Mouse (Mus musculus) MEL (cell line): ENCODE measurements around the gene Dpy19l3. TPM values are rescaled to one million over a fixed set of nuclear protein-coding genes. Genes with fewer than 3 reads are reported as not detected.

Source experiments
- DNase-seq: peaks from one replicate; pipeline ENCODE4 v3.0.0; 2011; ENCODE audit warnings: low read depth, low spot score
- H3K27ac ChIP-seq: 2 replicates; pipeline ENCODE4 v1.5.1; 2012; ENCODE audit warnings: low read depth, mild to moderate bottlenecking, control low read depth, low read length, moderate library complexity; ENCODE audit not compliant: control insufficient read depth
- H3K27me3 ChIP-seq, 2 experiments: fragments of 150-350 bp in 1 of 2; sonication (generic) in 1 of 2; 2 replicates each; pipeline ENCODE4 v1.6.1; 2012; ENCODE audit warnings: low read length in 2 of 2, mild to moderate bottlenecking in 2 of 2, improper control_type of control experiment in 1 of 2, moderate library complexity in 1 of 2; ENCODE audit not compliant: insufficient read depth in 2 of 2, control insufficient read depth in 1 of 2
- H3K36me3 ChIP-seq, 2 experiments: 2 replicates each; pipeline ENCODE4 v1.6.1; 2012 to 2014; ENCODE audit warnings: low read length in 2 of 2, improper control_type of control experiment in 1 of 2, inconsistent platforms in 1 of 2, mild to moderate bottlenecking in 1 of 2; ENCODE audit not compliant: insufficient read depth in 2 of 2, control insufficient read depth in 1 of 2
- H3K4me1 ChIP-seq, 2 experiments: fragments of 150-350 bp in 1 of 2; sonication (generic) in 1 of 2; 2 replicates each; pipeline ENCODE4 v1.6.1; 2012; ENCODE audit warnings: low read length in 2 of 2, improper control_type of control experiment in 1 of 2, mild to moderate bottlenecking in 1 of 2; ENCODE audit not compliant: insufficient read depth in 2 of 2, control insufficient read depth in 1 of 2
- H3K4me3 ChIP-seq, 2 experiments: fragments of 150-350 bp in 1 of 2; sonication (generic) in 1 of 2; 2 replicates each; pipeline ENCODE4 v1.5.1; 2012; ENCODE audit warnings: low read depth in 2 of 2, low read length in 2 of 2, mild to moderate bottlenecking in 2 of 2, moderate library complexity in 2 of 2, control low read depth in 1 of 2, improper control_type of control experiment in 1 of 2; ENCODE audit not compliant: control insufficient read depth in 1 of 2, insufficient read depth in 1 of 2
- H3K79me2 ChIP-seq: 2 replicates; pipeline ENCODE4 v1.6.1; 2012; ENCODE audit warnings: mild to moderate bottlenecking, low read length, moderate library complexity; ENCODE audit not compliant: control insufficient read depth, poor library complexity, insufficient read depth
- H3K9ac ChIP-seq: 2 replicates; pipeline ENCODE4 v1.6.1; 2012; ENCODE audit warnings: low read depth, mild to moderate bottlenecking, control low read depth, low read length, moderate library complexity; ENCODE audit not compliant: control insufficient read depth, poor library complexity, severe bottlenecking
- H3K9me3 ChIP-seq: fragments of 150-350 bp; sonication (generic); replicated peaks from 2 replicates; pipeline ENCODE4 v1.6.1; 2012; ENCODE audit warnings: mild to moderate bottlenecking, low read length, improper control_type of control experiment, moderate library complexity; ENCODE audit not compliant: insufficient read depth
- BHLHE40 ChIP-seq: IDR thresholded peaks from 2 replicates; pipeline ENCODE4 v1.6.1; 2012; ENCODE audit warnings: low read depth, mild to moderate bottlenecking, inconsistent platforms, low read length, improper control_type of control experiment, borderline replicate concordance
- ELF1 ChIP-seq: IDR thresholded peaks from 2 replicates; pipeline ENCODE4 v1.6.1; 2014; ENCODE audit warnings: low read depth, mild to moderate bottlenecking, inconsistent platforms, low read length, improper control_type of control experiment, moderate library complexity
- EP300 ChIP-seq, 2 experiments: IDR thresholded peaks; 2 replicates each; pipeline ENCODE4 v1.6.1; 2011; ENCODE audit warnings: improper control_type of control experiment in 2 of 2, low read length in 2 of 2, low read depth in 1 of 2, mild to moderate bottlenecking in 1 of 2
- ETS1 ChIP-seq: IDR thresholded peaks from 2 replicates; pipeline ENCODE4 v1.6.1; 2012; ENCODE audit warnings: low read depth, mild to moderate bottlenecking, inconsistent platforms, low read length, improper control_type of control experiment, moderate library complexity
- GABPA ChIP-seq: IDR thresholded peaks from 2 replicates; pipeline ENCODE4 v1.6.1; 2012; ENCODE audit warnings: low read depth, mild to moderate bottlenecking, inconsistent platforms, low read length, improper control_type of control experiment, moderate library complexity
- GATA1 ChIP-seq: IDR thresholded peaks from 2 replicates; pipeline ENCODE4 v1.6.1; 2011; ENCODE audit warnings: low read depth, low read length, improper control_type of control experiment
- HCFC1 ChIP-seq: IDR thresholded peaks from 2 replicates; pipeline ENCODE4 v1.6.1; 2012; ENCODE audit warnings: low read depth, mild to moderate bottlenecking, inconsistent platforms, low read length, improper control_type of control experiment, moderate library complexity
- JUND ChIP-seq: IDR thresholded peaks from 2 replicates; pipeline ENCODE4 v1.6.1; 2011; ENCODE audit warnings: low read depth, mild to moderate bottlenecking, improper control_type of control experiment, low read length
- KAT2A ChIP-seq: conservative IDR thresholded peaks from 2 replicates; pipeline ENCODE4 v1.6.1; 2012; ENCODE audit warnings: low read depth, low read length, improper control_type of control experiment, inconsistent platforms
- MAFK ChIP-seq: IDR thresholded peaks from 2 replicates; pipeline ENCODE4 v1.6.1; 2011; ENCODE audit warnings: low read depth, mild to moderate bottlenecking, low read length, improper control_type of control experiment, borderline replicate concordance
- MAZ ChIP-seq: IDR thresholded peaks from 2 replicates; pipeline ENCODE4 v1.6.1; 2012; ENCODE audit warnings: low read depth, mild to moderate bottlenecking, inconsistent platforms, low read length, improper control_type of control experiment
- MEF2A ChIP-seq: IDR thresholded peaks from 2 replicates; pipeline ENCODE4 v1.6.1; 2014; ENCODE audit warnings: low read depth, mild to moderate bottlenecking, inconsistent platforms, low read length, improper control_type of control experiment; ENCODE audit not compliant: poor library complexity, insufficient replicate concordance, severe bottlenecking; ENCODE audit errors: extremely low read depth
- MYB ChIP-seq: IDR thresholded peaks from 2 replicates; pipeline ENCODE4 v1.6.1; 2011; ENCODE audit warnings: mild to moderate bottlenecking, low read depth, low read length, improper control_type of control experiment
- MYC ChIP-seq: IDR thresholded peaks from 2 replicates; pipeline ENCODE4 v1.6.1; 2011; ENCODE audit warnings: low read depth, mild to moderate bottlenecking, low read length, improper control_type of control experiment, moderate library complexity
- NELFE ChIP-seq: IDR thresholded peaks from 2 replicates; pipeline ENCODE4 v1.6.1; 2011; ENCODE audit warnings: low read depth, low read length, improper control_type of control experiment
- POLR2AphosphoS2 ChIP-seq: IDR thresholded peaks from 2 replicates; pipeline ENCODE4 v1.6.1; 2011; ENCODE audit warnings: low read length, improper control_type of control experiment
- POLR2AphosphoS5 ChIP-seq: IDR thresholded peaks from 2 replicates; pipeline ENCODE4 v1.6.1; 2012; ENCODE audit warnings: low read depth, borderline replicate concordance, mild to moderate bottlenecking, inconsistent platforms, low read length, moderate library complexity, mixed read lengths
- RAD21 ChIP-seq: IDR thresholded peaks from 2 replicates; pipeline ENCODE4 v1.6.1; 2011; ENCODE audit warnings: mild to moderate bottlenecking, low read depth, low read length, improper control_type of control experiment
- RCOR1 ChIP-seq: IDR thresholded peaks from 2 replicates; pipeline ENCODE4 v1.6.1; 2012; ENCODE audit warnings: low read depth, mild to moderate bottlenecking, inconsistent platforms, low read length, improper control_type of control experiment
- SIN3A ChIP-seq: IDR thresholded peaks from 2 replicates; pipeline ENCODE4 v1.6.1; 2012; ENCODE audit warnings: low read length, improper control_type of control experiment, inconsistent platforms
- SMC3 ChIP-seq: IDR thresholded peaks from 2 replicates; pipeline ENCODE4 v1.6.1; 2011; ENCODE audit warnings: low read depth, low read length, improper control_type of control experiment
- TAL1 ChIP-seq: IDR thresholded peaks from 2 replicates; pipeline ENCODE4 v1.6.1; 2012; ENCODE audit warnings: mild to moderate bottlenecking, inconsistent platforms, low read length, moderate library complexity, mixed read lengths
- UBTF ChIP-seq: IDR thresholded peaks from 2 replicates; pipeline ENCODE4 v1.6.1; 2012; ENCODE audit warnings: low read depth, mild to moderate bottlenecking, inconsistent platforms, low read length, improper control_type of control experiment, moderate library complexity, borderline replicate concordance; ENCODE audit not compliant: insufficient read depth
- ZKSCAN1 ChIP-seq: IDR thresholded peaks from 2 replicates; pipeline ENCODE4 v1.6.1; 2012; ENCODE audit warnings: low read depth, mild to moderate bottlenecking, inconsistent platforms, low read length, improper control_type of control experiment, moderate library complexity
- ZMIZ1 ChIP-seq: IDR thresholded peaks from 2 replicates; pipeline ENCODE4 v1.6.1; 2012; ENCODE audit warnings: low read depth, mild to moderate bottlenecking, inconsistent platforms, low read length, improper control_type of control experiment, moderate library complexity
- ZNF384 ChIP-seq: IDR thresholded peaks from 2 replicates; pipeline ENCODE4 v1.6.1; 2012; ENCODE audit warnings: low read depth, mild to moderate bottlenecking, inconsistent platforms, low read length, improper control_type of control experiment
- polyA plus RNA-seq, 2 experiments: library from polyadenylated mRNA; stranded (reverse) in 1 of 2; unstranded in 1 of 2; fragments of >175 nt in 1 of 2; fragments of >200 nt in 1 of 2; gene quantifications; 2 replicates each; pipeline versions ENCODE4 v1.2.1 to v1.2.4; 2012; ENCODE audit warnings: low replicate concordance in 2 of 2, low read depth in 1 of 2; ENCODE audit not compliant: insufficient read length in 2 of 2, insufficient read depth in 1 of 2, missing spikeins in 1 of 2
- total RNA-seq: library from RNA; depleted of rRNA; stranded (reverse); fragments of 300-350 nt; gene quantifications from 2 replicates; pipeline ENCODE4 v1.2.3, GENCODE M21; 2012

The Dpy19l3 gene
- total and polyA plus RNA-seq, 3 experiments = 7.4 to 9.9 TPM; not detected in 1

DNA sequence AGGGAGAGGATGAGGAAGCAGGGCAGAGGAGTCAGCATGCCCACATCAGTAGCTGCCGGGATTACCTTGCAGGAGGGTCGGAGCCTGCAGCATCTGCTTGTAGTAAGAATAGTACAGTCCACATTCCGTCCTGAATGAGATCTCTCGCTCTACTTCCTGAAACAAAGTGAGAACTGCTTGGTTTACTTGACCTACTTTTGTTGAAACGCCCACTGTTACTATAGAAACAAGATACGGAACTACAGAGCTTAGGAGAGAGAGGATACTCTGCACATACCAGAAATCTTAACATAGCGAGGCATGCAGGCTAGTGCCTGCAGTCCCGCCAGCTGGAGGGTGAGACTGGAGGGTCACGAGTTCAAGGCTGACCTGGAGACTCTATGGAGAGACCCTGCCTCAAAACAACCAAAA is 24.6 kb downstream of the Dpy19l3 start:
- Histone ChIP-seq H3K79me2 (no peaks in the 10 kb centered on the region), H3K27me3 (no peaks in the 10 kb centered on the region), H3K4me3 (no peak overlapping the region), H3K27ac (no peak overlapping the region), H3K9me3 (no peaks in the 10 kb centered on the region), H3K36me3 (no peaks in the 10 kb centered on the region), H3K4me1 (no peaks in the 10 kb centered on the region), H3K9ac (no peak overlapping the region)
- TF ChIP-seq POLR2AphosphoS5 = no peak
- no peak for TF ChIP-seq NELFE
- TF ChIP-seq SIN3A = no peak
- no peak for TF ChIP-seq RCOR1
- no peak for TF ChIP-seq SMC3
- no peak for TF ChIP-seq ZMIZ1
- peak; percentile 18 for DNase-seq

DNA sequence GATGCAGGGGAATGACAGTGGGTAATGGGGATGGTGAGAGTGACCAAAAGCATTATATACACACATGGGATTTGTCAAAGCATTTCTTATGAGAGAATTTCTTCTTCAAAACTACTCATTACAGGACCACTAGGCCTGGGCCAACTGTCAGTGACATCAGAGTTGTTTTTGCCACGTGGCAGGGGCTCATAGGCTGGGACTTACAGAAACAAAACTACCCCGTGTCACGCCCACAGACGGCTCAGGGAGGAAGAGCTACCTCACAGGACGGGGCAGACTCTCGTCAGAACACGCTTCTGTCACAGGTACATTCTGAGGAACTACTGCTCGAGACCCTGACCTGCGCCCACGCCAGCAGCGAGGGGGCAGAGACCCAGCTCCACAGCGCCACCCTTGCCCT is 25.9 kb downstream of the Dpy19l3 start:
- DNase-seq = no peak
- Histone ChIP-seq H3K4me3 (no peak overlapping the region), H3K9me3 (no peaks in the 10 kb centered on the region), H3K9ac (no peak overlapping the region), H3K36me3 (no peaks in the 10 kb centered on the region), H3K79me2 (no peaks in the 10 kb centered on the region), H3K4me1 (no peaks in the 10 kb centered on the region), H3K27me3 (no peaks in the 10 kb centered on the region), H3K27ac (no peak overlapping the region)
- no peak for TF ChIP-seq EP300 (IDR thresholded peaks at IDR 0.05; ENCODE audit: low read depth in 1 of 2, low read length in 2 of 2)
- no peak for TF ChIP-seq ETS1
- TF ChIP-seq BHLHE40 = no peak
- no peak for TF ChIP-seq MYC
- TF ChIP-seq ZKSCAN1 = no peak
- TF ChIP-seq HCFC1 = no peak
- TF ChIP-seq SMC3 = no peak
- no peak for TF ChIP-seq RAD21
- TF ChIP-seq MAZ = no peak
- TF ChIP-seq TAL1 = no peak

DNA sequence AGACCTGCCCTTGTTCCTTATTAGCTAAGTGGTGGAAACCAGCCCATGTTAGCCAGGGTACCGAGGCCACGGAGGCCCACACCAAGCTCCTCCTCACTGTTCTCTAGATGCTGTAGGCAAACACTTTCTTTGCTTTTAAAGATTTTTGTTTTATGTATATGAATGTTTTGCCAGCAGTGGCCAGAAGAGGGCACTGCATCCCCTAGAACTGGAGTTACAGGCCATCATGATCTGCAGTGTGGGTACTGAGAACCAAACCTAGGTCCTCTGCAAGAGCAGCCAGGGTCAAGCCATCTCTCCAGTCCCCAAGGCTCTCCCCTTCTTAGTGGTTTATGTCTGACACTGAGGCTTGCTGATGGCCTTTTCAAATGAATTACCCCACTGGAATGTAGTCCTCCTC is 31.2 kb downstream of the Dpy19l3 start:
- H3K9me3 ChIP-seq = no peaks in the 10 kb centered on the region
- H3K36me3 ChIP-seq = no peaks in the 10 kb centered on the region
- H3K27ac ChIP-seq = no peak overlapping the region
- H3K4me1 ChIP-seq = no peaks in the 10 kb centered on the region
- no peaks in the 10 kb centered on the region for H3K27me3 ChIP-seq
- no peaks in the 10 kb centered on the region for H3K79me2 ChIP-seq
- no peak overlapping the region for H3K9ac ChIP-seq
- no peak overlapping the region for H3K4me3 ChIP-seq
- peak; percentile 44 for DNase-seq
- TF ChIP-seq SIN3A = no peak
- TF ChIP-seq RAD21 = peak; percentile 34
- TF ChIP-seq UBTF = no peak
- TF ChIP-seq POLR2AphosphoS5 = no peak
- no peak for TF ChIP-seq POLR2AphosphoS2
- TF ChIP-seq ELF1 = no peak
- TF ChIP-seq SMC3 = peak; percentile 32
- TF ChIP-seq KAT2A = no peak
- TF ChIP-seq GATA1 = no peak
- no peak for TF ChIP-seq MAFK
- TF ChIP-seq MEF2A = no peak
- TF ChIP-seq ZNF384 = no peak
- no peak for TF ChIP-seq JUND
- TF ChIP-seq BHLHE40 = no peak
- TF ChIP-seq ZMIZ1 = no peak
- TF ChIP-seq MYB = no peak
- TF ChIP-seq HCFC1 = no peak
- no peak for TF ChIP-seq GABPA
